Mouse (Mus musculus) heart, postnatal 10 days (tissue): ENCODE measurements around the gene Snai1. TPM values are rescaled to one million over a fixed set of nuclear protein-coding genes. Genes with fewer than 3 reads are reported as not detected.

Source experiments
- DNase-seq, 2 experiments: peaks; one replicate each; pipeline ENCODE4 v3.0.0; 2021
- intact Hi-C: fragments of 180-260 bp; cut with DNase I; formaldehyde crosslinking; loops from one replicate; pipeline ENCODE4 v1.15.1; 2025
- total RNA-seq, 2 experiments: library from RNA; stranded (reverse); gene quantifications; 2 replicates each; pipeline ENCODE4 v1.2.3; 2021

Snai1 gene
- total RNA-seq, 2 experiments from 2014 or later: 3.6 to 4.1 TPM

- DNase-seq: no peak
- intact Hi-C loops: no loop called here
Observed at GRCm38 (mm10) chr2:167515688-167516087, 22.3 kb upstream of the Snai1 start.

- intact Hi-C loops: no loop called here
- DNase-seq: no peak
Observed at GRCm38 (mm10) chr2:167519606-167520252, 18.3 kb upstream of the Snai1 start.

GRCm38 (mm10) chr2:167528278-167528677 is 9.7 kb upstream of the Snai1 start:
- intact Hi-C loops: no loop called here

DNA sequence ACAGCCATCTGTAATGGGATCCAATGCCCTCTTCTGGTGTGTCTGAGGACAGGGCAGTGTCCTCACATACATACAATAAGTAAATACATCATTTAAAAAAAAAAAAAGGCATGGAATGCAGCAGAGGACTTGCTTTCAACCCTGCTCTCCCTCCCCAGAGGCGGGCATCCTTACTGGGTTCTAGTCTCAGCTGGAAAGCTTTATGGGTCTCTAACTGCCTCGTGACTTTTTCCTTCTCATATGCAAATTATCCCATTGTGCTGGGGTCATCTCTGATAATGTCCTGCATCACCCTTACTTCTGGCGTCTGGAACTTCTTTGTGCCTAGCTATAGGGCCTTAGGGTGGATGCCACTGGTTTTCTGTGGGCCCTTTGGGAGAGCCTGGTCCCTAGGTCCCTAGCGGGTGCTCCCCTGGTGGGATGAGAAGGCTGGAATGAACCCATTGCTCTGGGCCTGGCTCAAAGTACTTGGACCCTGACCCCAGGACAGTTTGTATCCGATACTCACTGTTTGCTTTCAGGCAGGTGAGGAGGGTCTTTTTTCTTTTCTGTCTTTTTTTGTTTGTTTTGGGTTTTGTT is 8.0 kb upstream of the Snai1 start:
- intact Hi-C loops: loop anchor here (2.0 to 5.0 kb wide), 2 partner anchors 145 to 372 kb away; no protein-coding TSS in a partner anchor
- no peak for DNase-seq

More at GRCm38 (mm10) chr2:167528278-167528677, 9.7 kb upstream of the Snai1 start:
- DNase-seq: no peak

- no peak for DNase-seq
- intact Hi-C loops: loop anchor here (2.0 to 5.0 kb wide), 2 partner anchors 144 to 372 kb away; no protein-coding TSS in a partner anchor
Observed at GRCm38 (mm10) chr2:167530536-167530935, 7.5 kb upstream of the Snai1 start.

DNA sequence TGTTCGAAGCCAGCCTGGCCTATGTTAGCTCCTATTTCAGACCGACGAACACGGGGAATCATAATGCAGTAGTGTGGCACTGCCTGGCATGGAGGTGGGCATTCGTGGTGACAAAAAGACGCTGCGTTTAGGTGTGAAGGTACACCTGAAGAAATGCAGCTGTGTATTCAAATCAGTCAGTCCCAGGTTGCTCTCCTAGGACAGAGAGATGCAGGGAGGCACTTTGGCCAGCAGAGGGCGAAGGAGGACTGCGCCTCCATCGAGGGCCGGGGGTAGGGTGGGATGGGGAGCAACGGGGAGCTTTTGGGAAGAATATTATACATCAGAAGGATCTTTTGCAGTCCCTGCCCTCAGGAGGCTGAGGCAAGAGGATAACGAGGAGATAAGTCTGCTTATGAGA is 5.9 kb upstream of the Snai1 start:
- intact Hi-C loops: loop anchor here (1.0 to 5.0 kb wide), 3 partner anchors 73 to 370 kb away; no protein-coding TSS in a partner anchor
- DNase-seq: peak; percentile 59 to 71

DNA sequence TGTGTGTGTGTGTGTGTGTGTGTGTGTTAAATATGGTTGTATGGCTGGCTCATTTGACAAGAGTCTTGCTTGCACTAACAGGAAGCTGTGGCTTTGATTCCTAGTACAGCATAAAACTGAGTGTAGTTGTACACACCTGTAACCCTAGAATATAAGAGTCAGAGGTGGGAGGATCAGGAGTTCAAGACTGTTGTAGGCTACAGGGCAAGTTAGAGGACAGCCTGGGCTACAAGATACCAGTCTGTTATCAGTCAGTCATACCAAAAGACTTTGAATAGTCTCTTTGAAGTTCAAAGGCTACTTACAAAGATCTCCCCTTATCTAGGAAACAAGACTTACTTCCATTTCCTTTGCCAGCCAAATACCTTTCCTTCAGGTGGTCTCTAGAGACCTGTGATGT is 4.1 kb upstream of the Snai1 start:
- intact Hi-C loops: loop anchor here (2.0 to 5.0 kb wide), 2 partner anchors 147 to 368 kb away; no protein-coding TSS in a partner anchor
- DNase-seq: no peak

- intact Hi-C loops: no loop called here
- DNase-seq: no peak
Observed at GRCm38 (mm10) chr2:167536320-167536945, 1.6 kb upstream of the Snai1 start.

DNA sequence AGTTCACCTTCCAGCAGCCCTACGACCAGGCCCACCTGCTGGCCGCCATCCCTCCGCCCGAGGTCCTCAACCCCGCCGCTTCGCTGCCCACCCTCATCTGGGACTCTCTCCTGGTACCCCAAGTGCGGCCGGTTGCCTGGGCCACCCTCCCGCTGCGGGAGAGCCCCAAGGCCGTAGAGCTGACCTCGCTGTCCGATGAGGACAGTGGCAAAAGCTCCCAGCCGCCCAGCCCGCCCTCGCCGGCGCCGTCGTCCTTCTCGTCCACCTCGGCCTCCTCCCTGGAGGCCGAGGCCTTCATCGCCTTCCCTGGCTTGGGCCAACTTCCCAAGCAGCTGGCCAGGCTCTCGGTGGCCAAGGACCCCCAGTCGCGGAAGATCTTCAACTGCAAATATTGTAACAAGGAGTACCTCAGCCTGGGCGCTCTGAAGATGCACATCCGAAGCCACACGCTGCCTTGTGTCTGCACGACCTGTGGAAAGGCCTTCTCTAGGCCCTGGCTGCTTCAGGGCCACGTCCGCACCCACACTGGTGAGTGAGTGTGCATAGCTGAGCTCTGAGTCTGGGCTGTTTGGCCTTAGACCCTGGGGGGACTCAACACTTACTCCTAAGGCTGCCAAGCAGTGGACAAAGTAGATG is 794 bp downstream of the Snai1 start:
- intact Hi-C loops: loop anchor here (2.0 kb wide), 1 partner anchor 56 kb away; no protein-coding TSS in a partner anchor

GRCm38 (mm10) chr2:167539536-167540476 is 1.8 kb downstream of the Snai1 start:
- intact Hi-C loops: loop anchor here (2.0 kb wide), 1 partner anchor 55 kb away; no protein-coding TSS in a partner anchor
- no peak for DNase-seq

More for the DNA sequence above, 794 bp downstream of the Snai1 start:
- DNase-seq: peak; percentile 38 to 46

GRCm38 (mm10) chr2:167540477-167541110 is 2.6 kb downstream of the Snai1 start:
- intact Hi-C loops: no loop called here
- no peak for DNase-seq

DNA sequence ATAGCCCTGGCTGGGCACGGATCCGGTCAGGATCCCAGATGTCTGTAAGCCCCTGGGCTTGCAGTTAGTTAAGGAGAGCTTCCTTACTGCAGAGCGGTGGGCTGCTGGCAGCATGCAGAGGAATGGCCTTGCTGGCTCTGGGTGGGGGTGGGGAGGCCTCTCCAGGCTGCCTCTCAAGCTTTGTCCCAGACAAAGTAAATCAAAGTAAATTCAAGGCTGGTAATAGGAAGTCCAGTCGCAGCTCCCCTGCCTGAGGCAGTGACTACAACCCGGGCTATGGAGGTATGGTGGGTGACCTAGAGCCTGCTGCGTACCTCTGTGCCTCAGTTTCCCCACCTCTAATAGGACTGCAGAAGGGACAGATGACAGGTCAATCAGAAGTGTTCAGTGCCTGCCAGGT is 3.3 kb downstream of the Snai1 start:
- DNase-seq: no peak
- intact Hi-C loops: no loop called here

- no peak for DNase-seq
- intact Hi-C loops: no loop called here
Observed at GRCm38 (mm10) chr2:167541761-167542160, 3.8 kb downstream of the Snai1 start.

DNA sequence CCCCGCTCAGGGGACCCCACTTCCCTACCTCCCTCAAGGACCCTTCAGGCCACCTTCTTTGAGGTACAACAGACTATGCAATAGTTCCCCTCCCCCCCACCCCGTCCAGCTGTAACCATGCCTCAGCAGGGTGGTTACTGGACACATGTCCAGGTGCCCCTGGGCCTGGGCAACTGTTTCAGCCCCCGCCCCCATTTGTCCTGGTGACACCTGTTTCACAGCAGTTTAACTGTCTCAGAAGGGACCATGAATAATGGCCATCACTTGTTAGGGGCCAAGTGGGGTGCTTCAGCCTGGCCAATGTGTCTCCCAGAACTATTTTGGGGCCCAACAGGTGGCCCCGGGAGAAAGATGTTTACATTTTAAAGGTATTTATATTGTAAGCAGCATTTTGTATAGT is 4.4 kb downstream of the Snai1 start:
- no peak for DNase-seq
- intact Hi-C loops: no loop called here

DNA sequence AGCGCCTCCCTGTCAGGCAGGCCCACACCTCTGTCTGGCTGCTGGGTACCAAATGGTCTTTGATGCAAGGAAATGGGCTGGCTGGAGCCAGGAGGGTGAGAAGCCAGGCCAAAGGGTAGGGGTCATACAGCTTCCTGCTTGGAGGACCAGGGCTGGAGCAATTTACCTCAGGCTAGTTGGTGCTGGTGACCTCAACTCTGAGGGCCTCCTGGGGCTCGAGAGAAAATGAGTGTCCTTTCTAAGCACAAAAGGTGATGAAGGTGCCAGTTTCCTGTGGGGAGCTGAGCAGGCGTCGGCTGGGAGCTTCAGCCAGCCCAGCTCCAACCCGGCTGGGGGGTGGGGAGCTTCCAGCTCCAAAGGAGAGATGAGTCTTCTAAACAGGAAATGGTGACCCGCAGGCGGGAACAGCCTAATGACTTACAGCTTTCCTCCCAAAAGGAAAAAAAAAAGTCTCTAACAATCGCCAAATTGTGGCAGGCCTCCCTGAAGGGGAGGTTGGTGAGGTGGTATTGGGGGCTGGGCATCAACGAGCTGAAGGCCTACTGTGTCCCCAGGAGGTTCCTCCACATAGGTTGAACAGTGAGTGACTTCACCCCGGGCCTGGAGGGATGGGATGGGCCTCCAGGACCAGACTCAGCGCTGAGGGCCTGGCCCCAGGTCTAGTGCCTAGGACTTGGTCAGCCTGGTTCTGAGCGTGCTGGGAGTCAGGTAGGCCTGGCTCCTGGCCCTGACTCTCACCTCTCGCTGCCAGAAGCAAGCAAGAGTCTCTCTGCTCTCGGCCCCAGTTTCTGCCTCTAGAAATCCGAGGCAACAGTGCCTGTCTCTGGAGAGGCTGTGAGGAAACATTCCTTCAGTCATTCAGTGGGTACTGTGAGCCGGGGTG is 5.4 kb downstream of the Snai1 start:
- peak; percentile 69 to 72 for DNase-seq
- intact Hi-C loops: no loop called here

DNA sequence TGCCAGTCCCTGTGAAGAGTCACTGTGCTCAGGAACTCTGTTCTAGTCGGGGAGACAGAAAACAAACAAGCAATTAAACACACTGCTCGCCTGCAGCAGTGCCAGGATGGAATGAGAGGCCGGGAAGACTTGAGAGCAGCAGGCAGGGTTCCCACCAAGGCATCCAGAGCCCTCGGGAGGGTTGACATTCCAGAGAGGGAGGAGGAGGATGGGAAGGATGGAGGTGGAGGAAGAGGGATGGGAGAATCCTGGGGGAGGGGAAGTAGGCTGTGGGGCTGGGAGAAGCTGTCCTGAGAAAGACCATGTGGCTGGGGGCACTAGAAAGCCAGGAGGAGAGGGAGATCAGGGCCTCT is 6.0 kb downstream of the Snai1 start:
- intact Hi-C loops: no loop called here

GRCm38 (mm10) chr2:167544456-167544855 is 6.5 kb downstream of the Snai1 start:
- intact Hi-C loops: no loop called here
- peak; percentile 59 to 66 for DNase-seq

More for the DNA sequence above, 6.0 kb downstream of the Snai1 start:
- peak; percentile 48 to 57 for DNase-seq

- intact Hi-C loops: no loop called here
- DNase-seq: no peak
Observed at GRCm38 (mm10) chr2:167546447-167547195, 8.6 kb downstream of the Snai1 start.
